Mouse (Mus musculus) olfactory bulb, adult 2 months (tissue): ENCODE measurements around the gene Shc3. TPM values are rescaled to one million over a fixed set of nuclear protein-coding genes. Genes with fewer than 3 reads are reported as not detected.

Experiments
- H3K27ac ChIP-seq: fragments of 200-500 bp; 2 replicates; pipeline ENCODE4 v1.5.1; 2012; ENCODE audit warnings: low read depth, low read length; ENCODE audit not compliant: insufficient read depth
- H3K4me1 ChIP-seq: fragments of 200-500 bp; 2 replicates; pipeline ENCODE4 v1.6.1; 2012; ENCODE audit warnings: low read length; ENCODE audit not compliant: control insufficient read depth, insufficient read depth
- H3K4me3 ChIP-seq: fragments of 200-500 bp; 2 replicates; pipeline ENCODE4 v1.5.1; 2012; ENCODE audit warnings: mild to moderate bottlenecking, low read depth, low read length, moderate library complexity; ENCODE audit not compliant: insufficient read depth
- CTCF ChIP-seq: fragments of 200-500 bp; IDR thresholded peaks from 2 replicates; pipeline ENCODE4 v1.5.1; 2012; ENCODE audit warnings: low read depth, mild to moderate bottlenecking, low read length, moderate library complexity; ENCODE audit not compliant: insufficient read depth
- POLR2A ChIP-seq: fragments of 200-500 bp; IDR thresholded peaks from 2 replicates; pipeline ENCODE4 v1.6.1; 2012; ENCODE audit warnings: mild to moderate bottlenecking, low read depth, low read length, moderate library complexity; ENCODE audit not compliant: insufficient read depth
- WGBS: fragments of 180-500 bp; shearing (Covaris S2); methylation state at CpG from one replicate; pipeline ENCODE4 v1.1.7; 2018; 5-methylcytosine and 5-hydroxymethylcytosine counted together
- polyA plus RNA-seq: library from polyadenylated mRNA; stranded (reverse); fragments of >200 nt; gene quantifications from 2 replicates; pipeline ENCODE4 v1.2.4, GENCODE M21; 2012; ENCODE audit warnings: low replicate concordance; ENCODE audit not compliant: missing spikeins, insufficient read depth, insufficient read length

Gene Shc3
- polyA plus RNA-seq, 1 experiment = not detected

- no peak for TF ChIP-seq POLR2A
- TF ChIP-seq CTCF = no peak
- peaks cover 10% of the 10 kb centered on the region for H3K4me1 ChIP-seq
- WGBS = 10% methylated on average over 8 of the region's 8 CpGs
- no peak overlapping the region for H3K4me3 ChIP-seq
- 0 out of 2 replicates have a peak overlapping the region, but pooled peaks have one; percentile 23 for H3K27ac ChIP-seq
Measured at GRCm38 (mm10) chr13:51580263-51581044, 11.2 kb upstream of the Shc3 start.

DNA sequence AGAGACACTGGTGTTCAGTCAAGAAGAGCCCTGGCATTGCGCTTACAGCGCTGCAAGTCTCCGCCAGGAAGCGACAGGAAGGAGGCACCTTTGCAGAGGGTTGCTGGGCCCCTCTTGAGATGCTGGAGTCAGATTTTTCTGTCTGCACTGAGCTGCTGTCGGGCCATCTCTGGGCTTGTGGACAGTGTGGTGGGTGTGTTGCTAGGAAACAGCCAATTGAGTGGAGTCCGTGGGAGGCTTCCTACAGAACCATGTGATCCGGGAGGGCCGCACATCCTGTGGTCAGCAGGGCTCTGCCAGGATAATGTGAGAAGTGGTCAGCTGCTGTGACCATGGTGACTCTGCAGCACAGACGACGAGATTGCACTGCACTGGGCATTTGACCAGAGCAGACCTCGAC lies 4.6 kb upstream of the Shc3 start:
- Histone ChIP-seq H3K4me3 (no peak overlapping the region), H3K4me1 (peaks cover 9% of the 10 kb centered on the region), H3K27ac (no peak overlapping the region)
- WGBS = 39% methylated on average over 11 of the region's 11 CpGs
- TF ChIP-seq CTCF (no peak), POLR2A (no peak)

GRCm38 (mm10) chr13:51570111-51570510 lies 892 bp upstream of the Shc3 start:
- 4% methylated on average over 9 of the region's 9 CpGs for WGBS

GRCm38 (mm10) chr13:51569685-51570068 lies 458 bp upstream of the Shc3 start:
- TF ChIP-seq POLR2A (no peak), CTCF (no peak)
- no peak overlapping the region for H3K27ac ChIP-seq
- H3K4me3 ChIP-seq = no peak overlapping the region
- under 1% methylated on average over 7 of the region's 7 CpGs for WGBS
- H3K4me1 ChIP-seq = peaks cover 20% of the 10 kb centered on the region

More at GRCm38 (mm10) chr13:51570111-51570510, 892 bp upstream of the Shc3 start:
- Histone ChIP-seq H3K27ac (no peak overlapping the region), H3K4me1 (peaks cover 20% of the 10 kb centered on the region), H3K4me3 (no peak overlapping the region)
- TF ChIP-seq CTCF = no peak
- no peak for TF ChIP-seq POLR2A

- Histone ChIP-seq H3K27ac (peak overlapping the region; percentile 64), H3K4me3 (peak overlapping the region; percentile 53), H3K4me1 (peaks cover 13% of the 10 kb centered on the region)
- TF ChIP-seq POLR2A (no peak), CTCF (no peak)
- 9% methylated on average over 13 of the region's 13 CpGs for WGBS
Measured at GRCm38 (mm10) chr13:51568501-51568901, 718 bp downstream of the Shc3 start.

DNA sequence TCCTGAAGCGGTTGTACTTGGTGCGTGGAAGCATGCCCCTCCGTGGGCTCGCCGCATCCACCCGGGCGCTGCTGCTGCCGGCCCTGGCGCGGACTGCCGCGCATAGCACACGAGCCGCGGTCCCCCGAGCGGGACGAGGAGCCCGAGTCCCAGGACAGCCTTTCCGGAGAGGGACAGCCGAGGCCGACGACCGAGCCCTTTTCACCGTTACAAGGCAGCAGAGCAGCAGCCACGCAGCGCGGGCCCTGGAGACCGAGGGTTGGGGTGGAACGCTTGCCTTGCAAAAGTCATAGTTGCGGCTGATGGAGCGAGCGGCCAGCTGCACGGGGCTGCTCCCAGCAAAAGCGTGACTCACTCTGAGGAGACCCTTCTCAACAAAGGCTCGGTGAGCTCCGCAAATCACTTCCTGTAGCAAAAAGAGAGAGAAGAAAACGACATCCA lies 1.8 kb downstream of the Shc3 start:
- TF ChIP-seq POLR2A (no peak), CTCF (no peak)
- Histone ChIP-seq H3K4me1 (peaks cover 19% of the 10 kb centered on the region), H3K4me3 (peak overlapping the region; percentile 65), H3K27ac (no peak overlapping the region)
- WGBS = 0% methylated on average over 38 of the region's 38 CpGs

DNA sequence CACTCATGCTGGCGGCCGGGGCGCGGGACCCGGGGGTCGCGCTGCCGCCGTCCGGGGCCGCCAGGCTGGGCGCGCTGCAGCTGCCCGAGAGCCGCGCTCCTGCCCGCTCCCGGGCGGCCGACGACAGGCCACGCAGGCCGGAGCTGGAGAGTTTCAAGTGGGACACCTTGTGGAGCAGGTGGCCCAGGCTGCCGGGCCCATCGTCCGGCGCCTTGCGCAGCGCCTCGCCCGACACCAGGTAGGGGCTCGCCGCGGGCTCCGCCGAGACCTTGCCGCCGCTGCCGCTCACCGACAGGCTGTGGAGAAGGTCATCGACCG lies 2.2 kb downstream of the Shc3 start:
- Histone ChIP-seq H3K4me3 (peak overlapping the region; percentile 65), H3K4me1 (peaks cover 19% of the 10 kb centered on the region), H3K27ac (no peak overlapping the region)
- no peak for TF ChIP-seq POLR2A
- TF ChIP-seq CTCF = no peak
- under 1% methylated on average over 42 of the region's 42 CpGs for WGBS

GRCm38 (mm10) chr13:51566371-51567077 lies 2.7 kb downstream of the Shc3 start:
- Histone ChIP-seq H3K27ac (no peak overlapping the region), H3K4me1 (peaks cover 19% of the 10 kb centered on the region), H3K4me3 (peak overlapping the region; percentile 65)
- WGBS = 7% methylated on average over 22 of the region's 22 CpGs
- no peak for TF ChIP-seq POLR2A

GRCm38 (mm10) chr13:51564741-51565140 lies 4.5 kb downstream of the Shc3 start:
- H3K4me3 ChIP-seq = no peak overlapping the region; the same call in 1 of the 2 replicates
- H3K27ac ChIP-seq = no peak overlapping the region
- WGBS = 25% methylated on average over 6 of the region's 6 CpGs
- H3K4me1 ChIP-seq = peaks cover 16% of the 10 kb centered on the region
- TF ChIP-seq POLR2A = no peak
- no peak for TF ChIP-seq CTCF
